Mouse (Mus musculus): ENCODE results near the gene Ier3. TPM values are rescaled to one million over a fixed set of nuclear protein-coding genes. Genes with fewer than 3 reads are reported as not detected.

The Ier3 gene
- polyA plus RNA-seq, 1 experiment from 2014 or later = 3.0 TPM

- peaks cover 78% of the 10 kb centered on the region for H3K4me1 ChIP-seq
- peak; percentile 46 for DNase-seq (ENCODE audit: low spot score)
These were observed 45.7 kb downstream of the Ier3 start for GRCm38 (mm10) chr17:35866911-35867890.

GRCm38 (mm10) chr17:35868165-35868820 is 46.8 kb downstream of the Ier3 start:
- DNase-seq (ENCODE audit: low spot score) = no peak
- Histone ChIP-seq H3K4me3 (peak overlapping the region; percentile 82), H3K27ac (replicated peaks) (peak overlapping the region; percentile 99), H3K36me3 (peaks cover 59% of the 10 kb centered on the region), H3K4me1 (peaks cover 87% of the 10 kb centered on the region), H3K9me3 (replicated peaks) (peaks cover 11% of the 10 kb centered on the region), H3K27me3 (ENCODE audit: low read depth, poor library complexity, severe bottlenecking) (no peaks in the 10 kb centered on the region)
- 47% methylated on average over 17 of the region's 17 CpGs for WGBS

More at GRCm38 (mm10) chr17:35866911-35867890, 45.7 kb downstream of the Ier3 start:
- H3K27me3 ChIP-seq (ENCODE audit: low read depth, poor library complexity, severe bottlenecking) = no peaks in the 10 kb centered on the region
- H3K4me3 ChIP-seq = peak overlapping the region; percentile 82
- 13% methylated on average over 26 of the region's 26 CpGs for WGBS
- peak overlapping the region; percentile 99 for H3K27ac ChIP-seq (replicated peaks)
- H3K9me3 ChIP-seq (replicated peaks) = peaks cover 11% of the 10 kb centered on the region
- H3K36me3 ChIP-seq = peaks cover 57% of the 10 kb centered on the region

- peaks cover 60% of the 10 kb centered on the region for H3K36me3 ChIP-seq
- peak overlapping the region; percentile 99 for H3K27ac ChIP-seq (replicated peaks)
These were observed 47.5 kb downstream of the Ier3 start for GRCm38 (mm10) chr17:35868961-35869345.

GRCm38 (mm10) chr17:35869346-35870067 is 48.0 kb downstream of the Ier3 start:
- H3K36me3 ChIP-seq = peaks cover 60% of the 10 kb centered on the region
- peaks cover 11% of the 10 kb centered on the region for H3K9me3 ChIP-seq (replicated peaks)
- peak overlapping the region; percentile 82 for H3K4me3 ChIP-seq
- H3K27ac ChIP-seq (replicated peaks) = peak overlapping the region; percentile 99
- DNase-seq (ENCODE audit: low spot score) = peak; percentile 66
- H3K27me3 ChIP-seq (ENCODE audit: low read depth, poor library complexity, severe bottlenecking) = no peaks in the 10 kb centered on the region
- H3K4me1 ChIP-seq = peaks cover 84% of the 10 kb centered on the region
- WGBS = 5% methylated on average over 7 of the region's 7 CpGs

More at GRCm38 (mm10) chr17:35868961-35869345, 47.5 kb downstream of the Ier3 start:
- WGBS = 12% methylated on average over 7 of the region's 7 CpGs
- Histone ChIP-seq H3K4me3 (peak overlapping the region; percentile 82), H3K27me3 (ENCODE audit: low read depth, poor library complexity, severe bottlenecking) (no peaks in the 10 kb centered on the region), H3K9me3 (replicated peaks) (peaks cover 11% of the 10 kb centered on the region), H3K4me1 (peaks cover 89% of the 10 kb centered on the region)
- DNase-seq (ENCODE audit: low spot score) = no peak

GRCm38 (mm10) chr17:35870151-35870883 is 48.8 kb downstream of the Ier3 start:
- WGBS = 69% methylated on average over 9 of the region's 9 CpGs
- DNase-seq (ENCODE audit: low spot score) = no peak

GRCm38 (mm10) chr17:35870884-35871696 is 49.6 kb downstream of the Ier3 start:
- DNase-seq (ENCODE audit: low spot score) = no peak
- H3K36me3 ChIP-seq = peaks cover 72% of the 10 kb centered on the region
- H3K4me3 ChIP-seq = peak overlapping the region; percentile 82
- no peaks in the 10 kb centered on the region for H3K27me3 ChIP-seq (ENCODE audit: low read depth, poor library complexity, severe bottlenecking)
- peaks cover 11% of the 10 kb centered on the region for H3K9me3 ChIP-seq (replicated peaks)
- H3K4me1 ChIP-seq = peaks cover 70% of the 10 kb centered on the region
- H3K27ac ChIP-seq (replicated peaks) = peak overlapping the region; percentile 99; the same call in 1 of the 2 replicates
- 92% methylated on average over 8 of the region's 8 CpGs for WGBS

More at GRCm38 (mm10) chr17:35870151-35870883, 48.8 kb downstream of the Ier3 start:
- Histone ChIP-seq H3K27me3 (ENCODE audit: low read depth, poor library complexity, severe bottlenecking) (no peaks in the 10 kb centered on the region), H3K4me3 (peak overlapping the region; percentile 82), H3K9me3 (replicated peaks) (peaks cover 11% of the 10 kb centered on the region), H3K4me1 (peaks cover 75% of the 10 kb centered on the region), H3K27ac (replicated peaks) (peak overlapping the region; percentile 99), H3K36me3 (peaks cover 67% of the 10 kb centered on the region)

Small RNA genes within 50 kb of the gene (microRNA-seq; reads per million reads assigned to microRNA genes)
- gene Gm28033 = 2.1 reads per million

Other genes starting within 250 kb of the Ier3 start
- not detected in 2 replicates for gene Sfta2, start 220.1 kb upstream of the Ier3 start, polyA plus RNA-seq (2016; fragmentation: Nextera tagmentation; extraction: Ambion mirVana)
- not detected in 2 replicates for gene Gm9573, start 195.0 kb upstream of the Ier3 start, polyA plus RNA-seq (2016; fragmentation: Nextera tagmentation; extraction: Ambion mirVana)
- 0.17 and 0.22 TPM in 2 replicates for gene Mucl3, start 178.0 kb upstream of the Ier3 start, polyA plus RNA-seq (2016; fragmentation: Nextera tagmentation; extraction: Ambion mirVana)
- 19.3 and 20.6 TPM in 2 replicates for gene Vars2, start 154.1 kb upstream of the Ier3 start, polyA plus RNA-seq (2016; fragmentation: Nextera tagmentation; extraction: Ambion mirVana)
- 50.1 and 52.3 TPM in 2 replicates for gene Gtf2h4, start 147.9 kb upstream of the Ier3 start, polyA plus RNA-seq (2016; fragmentation: Nextera tagmentation; extraction: Ambion mirVana)
- gene Ddr1, start 117.1 kb upstream of the Ier3 start, polyA plus RNA-seq (2016; fragmentation: Nextera tagmentation; extraction: Ambion mirVana) = 142 and 193 TPM in 2 replicates
- 54.8 and 59.3 TPM in 2 replicates for gene Flot1, start 1.5 kb downstream of the Ier3 start, polyA plus RNA-seq (2016; fragmentation: Nextera tagmentation; extraction: Ambion mirVana)
- 1,574 and 1,617 TPM in 2 replicates for gene Tubb5, start 16.6 kb downstream of the Ier3 start, polyA plus RNA-seq (2016; fragmentation: Nextera tagmentation; extraction: Ambion mirVana)
- gene Mdc1, start 19.8 kb downstream of the Ier3 start, polyA plus RNA-seq (2016; fragmentation: Nextera tagmentation; extraction: Ambion mirVana) = 21.1 and 21.7 TPM in 2 replicates
- gene Nrm, start 39.6 kb downstream of the Ier3 start, polyA plus RNA-seq (2016; fragmentation: Nextera tagmentation; extraction: Ambion mirVana) = 80.0 and 84.5 TPM in 2 replicates
- 21.8 and 27.6 TPM in 2 replicates for gene Ppp1r18, start 43.9 kb downstream of the Ier3 start, polyA plus RNA-seq (2016; fragmentation: Nextera tagmentation; extraction: Ambion mirVana)
- 51.6 and 54.3 TPM in 2 replicates for gene Dhx16, start 58.1 kb downstream of the Ier3 start, polyA plus RNA-seq (2016; fragmentation: Nextera tagmentation; extraction: Ambion mirVana)
- gene 2310061I04Rik, start 75.7 kb downstream of the Ier3 start, polyA plus RNA-seq (2016; fragmentation: Nextera tagmentation; extraction: Ambion mirVana) = 29.0 and 29.6 TPM in 2 replicates
- gene Atat1, start 88.4 kb downstream of the Ier3 start, polyA plus RNA-seq (2016; fragmentation: Nextera tagmentation; extraction: Ambion mirVana) = 124 and 178 TPM in 2 replicates
- 72.2 and 92.6 TPM in 2 replicates for gene Mrps18b, start 94.7 kb downstream of the Ier3 start, polyA plus RNA-seq (2016; fragmentation: Nextera tagmentation; extraction: Ambion mirVana)
- gene Ppp1r10, start 94.8 kb downstream of the Ier3 start, polyA plus RNA-seq (2016; fragmentation: Nextera tagmentation; extraction: Ambion mirVana) = 58.8 and 63.3 TPM in 2 replicates
- 117 and 121 TPM in 2 replicates for gene Abcf1, start 148.1 kb downstream of the Ier3 start, polyA plus RNA-seq (2016; fragmentation: Nextera tagmentation; extraction: Ambion mirVana)
- 56.3 and 59.7 TPM in 2 replicates for gene Gnl1, start 158.2 kb downstream of the Ier3 start, polyA plus RNA-seq (2016; fragmentation: Nextera tagmentation; extraction: Ambion mirVana)
- 45.3 and 50.1 TPM in 2 replicates for gene Prr3, start 158.6 kb downstream of the Ier3 start, polyA plus RNA-seq (2016; fragmentation: Nextera tagmentation; extraction: Ambion mirVana)
- 4.4 and 5.9 TPM in 2 replicates for gene H2-T24, start 198.9 kb downstream of the Ier3 start, polyA plus RNA-seq (2016; fragmentation: Nextera tagmentation; extraction: Ambion mirVana)
- gene H2-T23, start 211.2 kb downstream of the Ier3 start, polyA plus RNA-seq (2016; fragmentation: Nextera tagmentation; extraction: Ambion mirVana) = 3.5 and 4.9 TPM in 2 replicates
- gene H2-T22, start 221.1 kb downstream of the Ier3 start, polyA plus RNA-seq (2016; fragmentation: Nextera tagmentation; extraction: Ambion mirVana) = 7.0 and 8.4 TPM in 2 replicates
- not detected in 2 replicates for gene Gm6034, start 221.3 kb downstream of the Ier3 start, polyA plus RNA-seq (2016; fragmentation: Nextera tagmentation; extraction: Ambion mirVana)
- gene Gm11127, start 236.7 kb downstream of the Ier3 start, polyA plus RNA-seq (2016; fragmentation: Nextera tagmentation; extraction: Ambion mirVana) = not detected in 2 replicates

All from midbrain, embryonic 10.5 days (tissue).